Mouse (Mus musculus): Measurements from ENCODE around the gene Ttbk2.

DNA sequence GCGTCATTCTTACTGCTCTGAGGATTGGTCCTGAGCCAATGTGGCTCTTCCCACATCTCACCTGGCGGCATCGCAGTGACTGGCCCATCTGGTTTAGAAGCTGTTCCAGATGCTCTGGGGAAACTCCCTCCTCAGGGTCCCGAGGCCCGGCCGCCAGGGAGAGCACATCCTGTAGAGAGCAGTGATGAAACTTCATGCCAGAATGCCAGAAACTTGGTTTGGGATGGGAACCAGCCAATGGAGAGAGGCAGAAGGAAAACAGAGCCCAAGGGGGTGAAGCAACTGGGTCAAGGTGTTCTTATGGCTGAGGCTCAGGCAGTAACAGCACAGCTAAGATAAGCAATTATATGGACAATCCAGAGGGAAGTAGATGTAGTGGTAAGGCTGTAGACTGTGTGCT lies 129.6 kb downstream of the Ttbk2 start:
- TF ChIP-seq CTCF (IDR thresholded peaks at IDR 0.05; ENCODE audit: low read depth, low read length) (no peak), POLR2A (IDR thresholded peaks at IDR 0.05; ENCODE audit: extremely low read depth, insufficient read depth, low read length) (no peak)
